Mouse (Mus musculus) layer of hippocampus, postnatal 25 days (tissue): ENCODE measurements around the gene Mks1. TPM values are rescaled to one million over a fixed set of nuclear protein-coding genes. Genes with fewer than 3 reads are reported as not detected.

Experiments
- DNase-seq, 2 experiments: peaks; one replicate each; pipeline ENCODE4 v3.0.0; 2022; ENCODE audit warnings: mixed read lengths in 2 of 2, low spot score in 1 of 2; ENCODE audit errors: extremely low spot score in 1 of 2
- total RNA-seq, 2 experiments: library from RNA; stranded (reverse); gene quantifications; 2 replicates each; pipeline ENCODE4 v1.2.3; 2021

Mks1 gene
- total RNA-seq, 2 experiments from 2014 or later = 5.3 to 6.2 TPM

GRCm38 (mm10) chr11:87871766-87872165 is 18.8 kb downstream of the Mks1 start:
- DNase-seq = no peak

- DNase-seq = no peak
Measured at GRCm38 (mm10) chr11:87875436-87875835, 22.4 kb downstream of the Mks1 start, which contains the start of gene Epx. Gene Epx (minus strand): TSS chr11:87875536.

- no peak for DNase-seq
Measured at GRCm38 (mm10) chr11:87879826-87880225, 26.8 kb downstream of the Mks1 start.

- DNase-seq = no peak
Measured at GRCm38 (mm10) chr11:87881714-87882113, 28.7 kb downstream of the Mks1 start.

GRCm38 (mm10) chr11:87883493-87883892 is 30.5 kb downstream of the Mks1 start:
- no peak for DNase-seq

GRCm38 (mm10) chr11:87884856-87885255 is 31.8 kb downstream of the Mks1 start:
- DNase-seq = no peak

GRCm38 (mm10) chr11:87892168-87892567 is 39.2 kb downstream of the Mks1 start, which contains the start of gene Olfr462:
Gene Olfr462 (minus strand): TSS chr11:87892268.
- DNase-seq = no peak

- no peak for DNase-seq
Measured at GRCm38 (mm10) chr11:87897287-87897686, 44.3 kb downstream of the Mks1 start, which contains the start of gene Olfr463. Gene Olfr463 (minus strand): TSS chr11:87897387.

- no peak for DNase-seq
Measured at GRCm38 (mm10) chr11:87904331-87904730, 51.3 kb downstream of the Mks1 start.

Other genes starting within 250 kb of the Mks1 start
- under 1 TPM; 0.32 to 0.35 TPM for gene Hsf5, start 236.1 kb upstream of the Mks1 start, total RNA-seq
- gene Rnf43, start 190.5 kb upstream of the Mks1 start, total RNA-seq = 1 to 10 TPM; 1.6 to 2.8 TPM
- gene Supt4a, start 115.7 kb upstream of the Mks1 start, total RNA-seq = 10 to 100 TPM; 65.7 to 81.0 TPM
- 100 to 1,000 TPM; 128 to 163 TPM for gene Tspoap1, start 92.7 kb upstream of the Mks1 start, total RNA-seq
- gene Mpo, start 59.6 kb upstream of the Mks1 start, total RNA-seq = under 1 TPM; 0.14 to 0.17 TPM
- gene Lpo, start 24.9 kb upstream of the Mks1 start, total RNA-seq = 1 to 10 TPM in 1 of 2 experiments, under 1 TPM in 1; 0.45 to 1.0 TPM
- gene Epx, start 22.3 kb downstream of the Mks1 start, total RNA-seq = under 1 TPM; 0.10 to 0.21 TPM
- gene Olfr462, start 39.1 kb downstream of the Mks1 start, total RNA-seq = not detected
- not detected for gene Olfr463, start 44.2 kb downstream of the Mks1 start, total RNA-seq
- not detected for gene Olfr464, start 67.8 kb downstream of the Mks1 start, total RNA-seq
- gene Dynll2, start 134.3 kb downstream of the Mks1 start, total RNA-seq = 100 to 1,000 TPM; 435 to 462 TPM
- gene Srsf1, start 194.2 kb downstream of the Mks1 start, total RNA-seq = 100 to 1,000 TPM; 191 to 221 TPM
- 10 to 100 TPM; 22.1 TPM for gene Vezf1, start 215.1 kb downstream of the Mks1 start, total RNA-seq
- gene Cuedc1, start 244.8 kb downstream of the Mks1 start, total RNA-seq = 10 to 100 TPM; 26.0 to 33.3 TPM